Mouse (Mus musculus) monocyte, adult 2 months (primary cell): ENCODE measurements around the gene Cdkn2c.

Source experiments
- DNase-seq, 2 experiments: peaks; one replicate each; pipeline ENCODE4 v3.0.0; 2022; ENCODE audit warnings: low spot score in 2 of 2, low read depth in 1 of 2

Cdkn2c gene

GRCm38 (mm10) chr4:109657851-109658500 lies 9.0 kb downstream of the Cdkn2c start:
- DNase-seq = no peak

- DNase-seq = no peak
Measured at GRCm38 (mm10) chr4:109657021-109657850, 9.8 kb downstream of the Cdkn2c start.

- no peak for DNase-seq
Measured at GRCm38 (mm10) chr4:109656301-109656700, 10.7 kb downstream of the Cdkn2c start.

- no peak for DNase-seq
Measured at GRCm38 (mm10) chr4:109655738-109656137, 11.3 kb downstream of the Cdkn2c start.

- no peak for DNase-seq
Measured at GRCm38 (mm10) chr4:109654701-109655100, 12.3 kb downstream of the Cdkn2c start.

GRCm38 (mm10) chr4:109653251-109653650 lies 13.7 kb downstream of the Cdkn2c start:
- DNase-seq = no peak

GRCm38 (mm10) chr4:109649331-109649730 lies 17.7 kb downstream of the Cdkn2c start:
- DNase-seq = no peak

GRCm38 (mm10) chr4:109647281-109647680 lies 19.7 kb downstream of the Cdkn2c start:
- no peak for DNase-seq

GRCm38 (mm10) chr4:109641451-109641850 lies 25.5 kb downstream of the Cdkn2c start:
- no peak for DNase-seq

- DNase-seq = no peak
Measured at GRCm38 (mm10) chr4:109640141-109640540, 26.8 kb downstream of the Cdkn2c start.

GRCm38 (mm10) chr4:109639356-109639755 lies 27.6 kb downstream of the Cdkn2c start:
- no peak for DNase-seq

GRCm38 (mm10) chr4:109634971-109635370 lies 32.0 kb downstream of the Cdkn2c start:
- DNase-seq = peak in 1 of 2 experiments; percentile 43

- no peak for DNase-seq
Measured at GRCm38 (mm10) chr4:109631029-109631428, 36.0 kb downstream of the Cdkn2c start.

GRCm38 (mm10) chr4:109630215-109630614 lies 36.8 kb downstream of the Cdkn2c start:
- DNase-seq = no peak

GRCm38 (mm10) chr4:109612596-109612995 lies 54.4 kb downstream of the Cdkn2c start:
- DNase-seq = no peak
